Mouse (Mus musculus) v-Abl transformed pro-B cells (cell line): ENCODE results near the gene Rapgef3.

Experiments
- in situ Hi-C, 2 experiments: fragments of 400-800 bp; cut with MboI; formaldehyde crosslinking; loops; one replicate each; pipeline ENCODE4 v1.15.1; 2025; ENCODE audit not compliant: unreplicated experiment in 2 of 2

The Rapgef3 gene

GRCm38 (mm10) chr15:97794268-97794667 is 26.5 kb upstream of the Rapgef3 start:
- in situ Hi-C loops = loop anchor here (5.0 to 25.0 kb wide), 4 partner anchors 53 to 599 kb away; no protein-coding TSS in a partner anchor

- in situ Hi-C loops = loop anchor here (5.0 to 25.0 kb wide), 4 partner anchors 54 to 599 kb away; no protein-coding TSS in a partner anchor
These were observed 25.8 kb upstream of the Rapgef3 start for GRCm38 (mm10) chr15:97793386-97794153.

- in situ Hi-C loops = loop anchor here (5.0 to 25.0 kb wide), 4 partner anchors 56 to 596 kb away; no protein-coding TSS in a partner anchor
These were observed 23.4 kb upstream of the Rapgef3 start for GRCm38 (mm10) chr15:97791126-97791700.

- in situ Hi-C loops = loop anchor here (5.0 to 25.0 kb wide), 4 partner anchors 57 to 595 kb away; no protein-coding TSS in a partner anchor
These were observed 22.2 kb upstream of the Rapgef3 start for GRCm38 (mm10) chr15:97789761-97790505.

GRCm38 (mm10) chr15:97788821-97789220 is 21.0 kb upstream of the Rapgef3 start:
- in situ Hi-C loops = loop anchor here (10.0 to 25.0 kb wide), 2 partner anchors 327 to 594 kb away; no protein-coding TSS in a partner anchor

GRCm38 (mm10) chr15:97787799-97788667 is 20.3 kb upstream of the Rapgef3 start:
- in situ Hi-C loops = loop anchor here (10.0 to 25.0 kb wide), 2 partner anchors 326 to 593 kb away; no protein-coding TSS in a partner anchor

GRCm38 (mm10) chr15:97787148-97787798 is 19.5 kb upstream of the Rapgef3 start:
- in situ Hi-C loops = loop anchor here (10.0 to 25.0 kb wide), 2 partner anchors 325 to 592 kb away; no protein-coding TSS in a partner anchor

- in situ Hi-C loops = loop anchor here (10.0 to 25.0 kb wide), 2 partner anchors 324 to 592 kb away; no protein-coding TSS in a partner anchor
These were observed 18.8 kb upstream of the Rapgef3 start for GRCm38 (mm10) chr15:97786412-97787112.

GRCm38 (mm10) chr15:97785731-97786411 is 18.1 kb upstream of the Rapgef3 start:
- in situ Hi-C loops = loop anchor here (10.0 to 25.0 kb wide), 2 partner anchors 324 to 591 kb away; no protein-coding TSS in a partner anchor

GRCm38 (mm10) chr15:97784561-97785161 is 16.9 kb upstream of the Rapgef3 start:
- in situ Hi-C loops = loop anchor here (5.0 to 25.0 kb wide), 4 partner anchors 67 to 590 kb away; partner anchors contain the start of gene Tmem106c (in 1 of the 2)

- in situ Hi-C loops = loop anchor here (5.0 to 25.0 kb wide), 4 partner anchors 67 to 589 kb away; partner anchors contain the start of gene Tmem106c (in 1 of the 2)
These were observed 16.4 kb upstream of the Rapgef3 start for GRCm38 (mm10) chr15:97784092-97784559.

- in situ Hi-C loops = loop anchor here (5.0 to 25.0 kb wide), 4 partner anchors 65 to 588 kb away; partner anchors contain the start of gene Tmem106c (in 1 of the 2)
These were observed 15.0 kb upstream of the Rapgef3 start for GRCm38 (mm10) chr15:97782749-97783105.

GRCm38 (mm10) chr15:97781961-97782748 is 14.4 kb upstream of the Rapgef3 start:
- in situ Hi-C loops = loop anchor here (5.0 to 25.0 kb wide), 4 partner anchors 65 to 587 kb away; partner anchors contain the start of gene Tmem106c (in 1 of the 2)

- in situ Hi-C loops = loop anchor here (5.0 to 25.0 kb wide), 4 partner anchors 63 to 586 kb away; partner anchors contain the start of gene Tmem106c (in 1 of the 2)
These were observed 12.8 kb upstream of the Rapgef3 start for GRCm38 (mm10) chr15:97780611-97781031.

GRCm38 (mm10) chr15:97779576-97779975 is 11.8 kb upstream of the Rapgef3 start:
- in situ Hi-C loops = loop anchor here (5.0 to 25.0 kb wide), 3 partner anchors 62 to 317 kb away; no protein-coding TSS in a partner anchor
